Mouse (Mus musculus) liver, adult 2 months (tissue): ENCODE measurements at regions not wholly inside any gene's neighbourhood (a gene's known extent, or its start where the extent isn't known, plus 50 kb on each side); places are given as distances from the start of the nearest gene placed in this dataset.

Experiments
- CTCF ChIP-seq: fragments of 200-500 bp; IDR thresholded peaks from 2 replicates; pipeline ENCODE4 v1.5.1; 2011; ENCODE audit warnings: low read depth, low read length, control low read depth
- POLR2A ChIP-seq: fragments of 200-500 bp; IDR thresholded peaks from 2 replicates; pipeline ENCODE4 v1.6.1; 2011; ENCODE audit warnings: low read length, control low read depth; ENCODE audit not compliant: insufficient read depth; ENCODE audit errors: extremely low read depth

GRCm38 (mm10) chr13:10971932-10972331, 611.3 kb upstream of the Chrm3 start:
- no peak for TF ChIP-seq CTCF
- TF ChIP-seq POLR2A = no peak
